Mouse (Mus musculus): ENCODE results near the gene Tapbp.

Tapbp gene

DNA sequence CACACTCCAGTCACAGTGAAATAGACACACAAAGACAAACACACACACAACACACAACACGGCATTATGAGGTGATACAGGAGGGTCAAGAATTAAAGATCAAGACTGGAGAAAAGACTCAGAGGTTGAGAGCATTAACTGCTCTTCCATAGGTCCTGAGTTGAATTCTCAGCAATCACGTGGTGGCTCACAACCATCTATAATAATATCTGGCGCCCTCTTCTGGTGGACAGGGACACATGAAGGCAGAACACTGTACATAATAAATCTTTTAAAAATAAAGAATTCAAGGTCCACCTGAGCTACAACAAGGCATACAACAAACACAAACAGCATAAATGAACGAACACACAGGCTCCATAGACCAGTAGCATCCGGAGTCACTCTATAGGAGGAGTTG lies 53.2 kb downstream of the Tapbp start:
- DNase-seq, result peak; percentile 82 to 83

DNA sequence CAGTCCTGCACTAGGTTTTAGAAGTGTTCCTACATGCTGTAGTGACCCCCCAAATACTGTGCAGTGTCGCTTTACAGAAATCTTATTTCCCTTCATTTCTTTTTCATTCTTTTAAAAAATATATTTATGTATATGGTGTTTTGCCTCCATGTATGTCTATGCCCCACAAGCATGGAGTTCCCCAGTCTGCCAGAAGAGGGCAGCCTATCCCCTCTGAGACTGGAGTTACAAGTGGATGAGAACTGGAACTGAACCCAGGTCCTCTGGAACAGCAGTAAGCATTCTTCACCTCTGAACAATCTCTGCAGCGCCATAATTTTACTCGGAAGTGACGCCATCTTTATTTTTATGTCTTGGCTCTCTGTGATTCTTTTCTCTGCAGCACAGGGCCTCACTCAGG lies 53.7 kb downstream of the Tapbp start:
- peak; percentile 62 to 67 for DNase-seq

DNA sequence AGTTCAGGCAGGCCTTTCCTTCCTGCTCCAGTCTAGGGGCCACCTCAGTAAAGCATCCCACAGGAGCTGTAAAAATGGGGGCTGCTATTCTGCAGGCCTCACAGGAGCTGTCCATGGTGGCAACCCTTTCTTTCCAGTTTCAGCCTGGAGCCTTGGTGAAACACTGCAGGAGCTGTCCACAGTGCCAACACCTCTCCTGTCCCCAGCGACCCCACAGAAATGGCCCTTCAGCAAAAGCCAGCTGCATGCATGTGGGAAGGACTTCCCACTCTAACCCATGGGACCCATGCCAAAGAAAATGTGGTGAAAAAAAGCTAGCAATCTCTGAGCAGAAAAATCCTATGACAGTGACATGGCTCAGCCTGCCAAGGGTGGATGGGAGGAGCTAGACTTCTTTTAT lies 57.0 kb downstream of the Tapbp start:
- peak in 1 of 2 experiments; percentile 26 for DNase-seq

DNA sequence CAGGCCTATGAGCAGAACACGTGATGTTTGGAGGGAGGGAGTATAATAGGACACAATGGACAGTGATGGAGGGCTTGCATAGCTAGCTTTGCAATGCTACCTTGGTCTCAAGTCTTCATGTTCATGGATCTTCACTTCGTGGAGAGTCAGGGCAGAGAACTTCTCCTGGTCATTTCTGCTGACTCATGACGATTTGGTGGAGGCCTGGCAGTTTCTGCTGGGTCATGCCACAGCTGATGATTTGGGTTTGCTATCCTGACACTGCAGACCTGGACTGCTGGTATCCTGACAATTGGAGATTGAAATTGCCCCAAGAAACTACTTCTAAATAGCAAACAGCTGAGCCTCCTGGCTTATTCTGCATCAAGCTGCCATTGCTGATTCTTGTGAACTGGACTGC lies 57.9 kb downstream of the Tapbp start:
- no peak for DNase-seq

DNA sequence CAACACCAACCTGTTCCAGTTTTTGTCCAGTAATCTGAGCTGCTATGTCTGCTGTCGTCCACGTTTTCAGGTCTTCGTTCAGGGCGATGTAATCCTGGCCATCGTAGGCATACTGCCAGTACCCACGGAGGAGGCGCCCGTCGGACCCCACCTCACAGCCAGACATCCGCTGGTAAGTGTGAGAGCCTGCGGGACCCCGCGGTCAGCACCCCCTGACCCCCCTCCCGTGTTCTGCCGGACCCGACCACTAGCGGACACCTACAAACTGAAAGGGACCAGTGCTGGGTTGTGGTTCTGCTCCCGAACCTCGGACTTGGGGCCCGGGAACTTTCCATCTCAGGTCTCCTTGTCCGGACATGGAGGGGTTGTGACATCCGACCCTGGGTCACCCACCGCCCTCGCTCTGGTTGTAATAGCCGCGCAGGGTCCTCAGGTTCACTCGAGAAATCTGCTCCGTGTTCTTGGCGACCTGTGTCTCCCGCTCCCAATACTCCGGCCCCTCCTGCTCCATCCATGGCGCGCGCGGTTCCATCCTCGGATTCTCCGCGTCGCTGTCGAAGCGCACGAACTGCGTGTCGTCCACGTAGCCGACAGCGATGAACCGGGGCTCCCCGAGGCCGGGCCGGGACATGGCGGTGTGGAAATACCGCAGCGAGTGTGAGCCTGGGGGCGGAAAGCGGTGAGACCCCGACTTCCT lies 62.3 kb downstream of the Tapbp start:
- peak in 1 of 2 experiments; percentile 34 for DNase-seq

DNA sequence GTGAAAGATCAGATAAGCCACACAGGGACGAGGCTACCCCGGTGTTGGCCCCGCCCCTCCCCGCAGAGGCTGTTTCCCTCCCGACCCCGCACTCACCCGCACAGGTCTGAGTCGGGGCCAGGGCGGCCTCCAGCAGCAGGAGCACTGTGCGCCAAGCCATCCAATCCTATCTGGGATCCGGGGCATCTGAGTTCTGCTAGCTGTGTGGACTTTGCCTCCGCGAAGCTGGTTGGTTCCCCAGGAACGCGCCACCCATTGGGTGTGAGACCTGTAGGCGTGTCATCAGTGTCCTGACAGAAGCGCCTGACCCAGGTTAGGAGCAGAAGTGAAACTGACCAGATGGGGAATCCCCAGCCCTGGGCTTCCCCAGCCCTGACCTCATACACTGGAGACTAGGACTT lies 62.9 kb downstream of the Tapbp start:
- DNase-seq, result peak; percentile 95 to 97
